Mouse (Mus musculus): ENCODE data around the gene Mgmt.

The Mgmt gene

DNA sequence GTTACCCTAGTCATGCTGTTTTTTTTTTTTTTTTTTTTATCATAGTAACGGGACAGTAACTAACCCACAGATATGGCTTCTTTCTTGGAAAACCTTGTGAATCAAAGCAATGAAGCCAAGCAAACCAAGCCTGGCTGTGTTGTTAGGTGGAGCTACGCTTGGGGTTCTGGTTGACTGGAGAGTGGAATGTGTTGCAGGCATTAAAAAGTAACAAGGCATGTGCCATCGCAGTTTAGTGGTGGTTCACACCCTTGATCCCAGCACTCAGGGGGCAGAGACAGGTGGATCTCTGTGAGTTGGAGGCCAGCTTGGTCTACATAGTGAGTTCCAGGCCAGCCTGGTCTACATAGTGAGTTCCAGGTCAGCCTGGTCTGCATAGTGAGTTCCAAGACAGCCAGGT, 39.0 kb downstream of the Mgmt start:
- no peaks in the 10 kb centered on the region for H3K36me3 ChIP-seq (ENCODE audit: control insufficient read depth, insufficient read depth, low read length, poor library complexity, severe bottlenecking)
- DNase-seq (ENCODE audit: low read depth, low spot score): no peak
- no peaks in the 10 kb centered on the region for H3K27me3 ChIP-seq (ENCODE audit: control insufficient read depth, insufficient read depth, low read length, poor library complexity, severe bottlenecking)

DNA sequence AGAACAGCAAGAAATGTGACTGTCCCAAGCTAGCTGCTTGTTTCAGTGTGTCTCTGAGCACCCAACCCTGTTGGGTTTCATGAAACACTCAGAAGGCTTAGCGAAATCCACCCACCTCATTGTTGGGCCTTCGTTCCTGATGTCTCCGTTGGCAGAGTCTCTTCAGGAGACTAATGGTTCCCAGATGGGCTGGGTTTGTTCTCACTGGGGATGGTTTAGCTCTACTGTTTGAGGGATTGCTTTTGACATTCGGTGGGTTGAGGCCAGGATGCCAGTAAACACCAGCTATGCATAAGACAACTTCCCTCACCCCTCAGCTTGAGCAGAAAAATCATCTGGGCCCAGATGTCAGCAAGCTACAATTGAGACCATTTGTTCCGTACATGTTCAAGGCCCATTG, 39.9 kb downstream of the Mgmt start:
- Histone ChIP-seq H3K27me3 (ENCODE audit: control insufficient read depth, insufficient read depth, low read length, poor library complexity, severe bottlenecking) (no peaks in the 10 kb centered on the region), H3K36me3 (ENCODE audit: control insufficient read depth, insufficient read depth, low read length, poor library complexity, severe bottlenecking) (no peaks in the 10 kb centered on the region)
- DNase-seq (ENCODE audit: low read depth, low spot score): no peak

DNA sequence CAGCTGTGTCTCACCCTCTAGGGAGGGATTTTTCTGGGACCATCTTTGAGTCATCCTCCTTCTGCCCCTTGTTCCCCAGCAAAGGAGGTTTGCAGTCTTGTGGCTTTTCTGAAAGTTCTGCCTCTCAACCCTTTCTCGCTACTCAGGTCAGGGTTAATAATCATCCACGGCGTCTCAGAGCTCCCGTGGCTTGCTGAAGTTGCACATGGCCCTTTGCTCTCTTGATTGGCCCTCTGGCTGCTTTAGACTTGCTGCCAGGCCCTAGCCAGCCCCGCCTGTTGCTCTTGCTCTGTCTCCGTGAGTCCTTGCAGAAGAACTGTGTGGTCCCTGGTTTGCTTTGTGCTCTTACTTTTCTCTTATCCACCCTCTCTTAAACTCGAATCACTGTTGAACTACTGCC, 40.4 kb downstream of the Mgmt start:
- Histone ChIP-seq H3K27me3 (ENCODE audit: control insufficient read depth, insufficient read depth, low read length, poor library complexity, severe bottlenecking) (no peaks in the 10 kb centered on the region), H3K36me3 (ENCODE audit: control insufficient read depth, insufficient read depth, low read length, poor library complexity, severe bottlenecking) (no peaks in the 10 kb centered on the region)

DNA sequence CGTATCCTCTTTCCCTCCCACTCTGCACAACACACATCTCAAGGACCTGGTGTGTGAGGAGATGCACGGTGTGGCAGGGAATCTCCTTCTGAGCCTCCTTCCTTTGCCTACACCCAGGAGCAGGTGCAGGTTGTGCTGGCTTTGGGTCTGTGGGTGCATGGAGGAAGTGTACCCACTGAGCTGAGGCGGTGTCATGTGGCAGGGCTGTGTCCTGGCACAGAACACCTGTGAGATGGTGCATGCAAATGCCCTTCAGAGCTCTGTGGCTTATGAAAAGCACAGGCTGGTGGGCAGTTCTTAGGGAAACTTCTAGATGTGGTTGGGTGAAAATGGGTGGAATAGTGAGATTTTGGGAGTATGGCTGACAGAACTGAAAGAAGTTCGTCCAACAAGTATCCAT, 44.0 kb downstream of the Mgmt start:
- Histone ChIP-seq H3K36me3 (ENCODE audit: control insufficient read depth, insufficient read depth, low read length, poor library complexity, severe bottlenecking) (no peaks in the 10 kb centered on the region), H3K27me3 (ENCODE audit: control insufficient read depth, insufficient read depth, low read length, poor library complexity, severe bottlenecking) (no peaks in the 10 kb centered on the region)
- peak; percentile 43 for DNase-seq (ENCODE audit: low read depth, low spot score)

More for the DNA sequence above, 40.4 kb downstream of the Mgmt start:
- no peak for DNase-seq (ENCODE audit: low read depth, low spot score)

DNA sequence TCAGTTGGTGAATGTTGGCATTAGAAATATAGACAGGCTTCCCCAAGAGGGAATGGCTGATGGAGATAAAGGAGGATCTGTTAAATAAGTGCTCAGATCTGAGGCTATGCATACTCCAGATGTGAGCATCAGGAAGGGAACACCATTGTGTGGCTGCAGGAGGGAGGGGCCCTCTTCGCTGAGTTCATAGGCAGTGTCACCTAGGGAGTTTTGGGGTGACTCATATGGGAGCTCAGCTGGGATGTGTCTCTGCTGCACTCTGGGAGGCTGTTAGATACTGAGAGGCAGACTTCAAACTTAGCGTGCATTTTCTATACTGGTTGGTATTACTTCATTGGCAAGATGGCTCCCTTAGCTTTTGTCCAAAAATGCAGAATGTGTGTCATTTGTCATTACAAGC, 48.0 kb downstream of the Mgmt start:
- Histone ChIP-seq H3K27me3 (ENCODE audit: control insufficient read depth, insufficient read depth, low read length, poor library complexity, severe bottlenecking) (no peaks in the 10 kb centered on the region), H3K36me3 (ENCODE audit: control insufficient read depth, insufficient read depth, low read length, poor library complexity, severe bottlenecking) (no peaks in the 10 kb centered on the region)
- DNase-seq (ENCODE audit: low read depth, low spot score): no peak

DNA sequence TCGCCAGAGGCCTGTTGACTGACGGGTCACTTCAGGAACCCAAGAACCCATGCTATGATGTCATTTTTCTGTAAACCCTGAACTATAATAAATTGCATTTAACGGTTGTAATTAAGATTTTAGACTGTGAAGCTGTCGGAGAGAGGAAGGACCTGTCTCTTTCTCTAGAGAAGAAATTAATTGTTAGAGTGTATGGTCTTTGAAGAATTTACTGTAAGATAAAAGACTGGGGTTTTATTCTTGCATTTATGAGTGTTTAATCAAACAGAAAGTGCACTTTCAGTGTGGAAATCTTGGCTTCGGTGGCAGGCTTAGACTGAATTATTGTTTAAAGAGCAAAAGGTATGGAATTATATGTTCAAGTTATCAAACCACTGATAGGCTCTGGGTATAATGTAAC, 49.5 kb downstream of the Mgmt start:
- Histone ChIP-seq H3K27me3 (ENCODE audit: control insufficient read depth, insufficient read depth, low read length, poor library complexity, severe bottlenecking) (no peaks in the 10 kb centered on the region), H3K36me3 (ENCODE audit: control insufficient read depth, insufficient read depth, low read length, poor library complexity, severe bottlenecking) (no peaks in the 10 kb centered on the region)
- no peak for DNase-seq (ENCODE audit: low read depth, low spot score)

DNA sequence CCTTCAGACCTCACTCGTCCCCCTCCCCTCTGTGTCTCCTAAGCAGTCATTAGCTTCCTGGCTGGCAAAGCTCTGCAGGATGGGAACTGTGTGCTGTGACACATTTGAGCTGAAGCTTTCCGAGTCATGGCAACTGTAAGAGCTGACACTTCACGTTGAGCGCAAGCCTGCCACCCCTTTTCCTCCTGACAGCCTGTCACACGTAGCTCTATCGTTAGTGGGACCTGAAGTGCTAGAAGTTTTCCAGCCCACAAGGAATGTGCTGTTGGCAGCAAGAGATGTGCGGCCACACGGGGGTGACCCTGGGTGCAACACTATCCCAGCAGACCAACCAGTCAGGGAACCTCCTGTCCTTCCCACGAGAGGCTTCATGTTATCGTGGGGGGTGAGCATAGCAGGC, 51.3 kb downstream of the Mgmt start:
- no peak for DNase-seq (ENCODE audit: low read depth, low spot score)
- no peaks in the 10 kb centered on the region for H3K36me3 ChIP-seq (ENCODE audit: control insufficient read depth, insufficient read depth, low read length, poor library complexity, severe bottlenecking)
- H3K27me3 ChIP-seq (ENCODE audit: control insufficient read depth, insufficient read depth, low read length, poor library complexity, severe bottlenecking): no peaks in the 10 kb centered on the region

DNA sequence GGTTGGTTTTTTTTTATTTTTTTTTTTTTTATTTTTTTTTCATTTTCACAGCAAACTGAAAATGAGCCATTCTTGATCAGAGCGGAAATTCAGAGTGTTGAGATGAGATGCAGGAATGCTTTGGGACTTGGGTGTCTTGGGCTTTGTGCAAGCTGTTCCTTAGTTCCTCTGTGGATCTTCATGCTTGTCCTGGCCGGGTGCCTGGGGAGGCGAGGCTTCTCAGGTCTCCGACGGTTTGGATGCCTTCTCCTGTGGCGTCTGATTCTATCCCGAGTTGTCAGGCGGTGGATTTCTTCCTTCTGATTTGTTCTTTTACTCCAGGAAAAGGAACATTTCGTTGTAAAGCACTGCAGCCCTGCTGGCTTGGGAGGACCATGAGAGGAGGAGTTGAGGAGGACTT, 51.7 kb downstream of the Mgmt start:
- no peaks in the 10 kb centered on the region for H3K36me3 ChIP-seq (ENCODE audit: control insufficient read depth, insufficient read depth, low read length, poor library complexity, severe bottlenecking)
- no peaks in the 10 kb centered on the region for H3K27me3 ChIP-seq (ENCODE audit: control insufficient read depth, insufficient read depth, low read length, poor library complexity, severe bottlenecking)
- DNase-seq (ENCODE audit: low read depth, low spot score): no peak

DNA sequence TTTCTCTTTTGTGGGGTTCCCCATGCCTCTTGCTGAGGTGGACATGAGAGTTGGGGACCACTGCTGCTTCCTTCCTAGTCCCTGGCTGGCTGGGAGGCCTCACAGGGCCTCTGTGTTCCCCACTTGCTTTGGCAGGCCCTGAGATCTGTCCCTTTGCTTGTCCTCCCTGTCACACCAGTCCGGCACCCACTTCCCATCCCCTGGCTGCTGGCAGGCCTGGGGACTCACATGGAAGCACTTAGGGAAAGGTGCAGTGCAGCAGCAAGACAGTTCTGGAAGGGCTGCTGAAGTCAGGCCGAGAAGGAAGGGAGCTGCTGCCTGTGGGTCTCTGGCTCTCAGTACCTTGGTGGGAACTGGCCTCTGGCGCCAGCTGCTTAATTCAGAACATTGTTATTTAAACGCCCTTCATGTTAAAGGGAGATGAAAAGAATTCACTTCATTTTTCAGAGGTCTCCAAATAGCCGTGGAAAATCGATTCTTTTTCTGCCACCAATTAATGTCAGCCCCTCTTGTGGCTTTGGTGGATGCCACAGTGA, 53.9 kb downstream of the Mgmt start:
- H3K36me3 ChIP-seq (ENCODE audit: control insufficient read depth, insufficient read depth, low read length, poor library complexity, severe bottlenecking): no peaks in the 10 kb centered on the region
- no peaks in the 10 kb centered on the region for H3K27me3 ChIP-seq (ENCODE audit: control insufficient read depth, insufficient read depth, low read length, poor library complexity, severe bottlenecking)
- no peak for DNase-seq (ENCODE audit: low read depth, low spot score)

DNA sequence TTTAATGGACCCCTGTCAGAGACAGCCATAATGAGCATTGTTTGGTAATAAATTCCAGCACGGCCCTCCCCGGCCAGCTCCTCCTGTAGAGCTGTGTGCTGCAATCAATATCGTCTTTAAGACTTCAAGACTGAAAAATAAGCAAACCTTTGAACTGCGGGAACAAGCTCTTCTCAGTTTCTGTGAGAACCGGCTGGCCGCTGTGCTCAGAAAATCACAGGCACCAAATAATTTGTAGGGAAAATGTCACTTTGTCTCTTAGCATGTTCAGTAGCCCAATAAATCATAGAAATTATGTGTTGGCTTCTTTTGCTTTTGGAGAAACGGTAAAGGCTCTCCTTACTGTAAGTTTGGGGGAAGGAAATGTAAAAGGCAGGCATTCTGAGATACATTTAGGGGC, 58.2 kb downstream of the Mgmt start:
- H3K36me3 ChIP-seq (ENCODE audit: control insufficient read depth, insufficient read depth, low read length, poor library complexity, severe bottlenecking): no peaks in the 10 kb centered on the region
- no peaks in the 10 kb centered on the region for H3K27me3 ChIP-seq (ENCODE audit: control insufficient read depth, insufficient read depth, low read length, poor library complexity, severe bottlenecking)
- no peak for DNase-seq (ENCODE audit: low read depth, low spot score)

DNA sequence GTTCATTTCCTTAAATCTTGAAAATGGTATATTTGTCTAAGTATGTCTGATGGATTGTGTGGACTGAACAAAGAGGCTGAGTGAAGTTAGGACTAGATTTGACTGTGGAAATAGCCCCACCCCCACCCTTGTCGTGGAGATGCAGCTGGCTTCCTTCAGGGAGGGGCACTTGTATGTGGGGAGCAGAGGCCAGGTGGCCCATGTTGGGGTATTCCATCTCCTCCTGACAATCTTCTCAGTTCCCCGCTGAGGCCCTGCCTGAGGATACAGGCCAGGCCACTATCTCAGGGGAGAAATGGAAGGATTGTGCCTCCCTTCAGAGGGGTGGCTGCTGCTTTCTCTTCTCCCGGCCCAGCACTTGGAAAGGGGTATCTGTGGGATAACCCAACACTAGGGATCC, 58.8 kb downstream of the Mgmt start:
- no peaks in the 10 kb centered on the region for H3K27me3 ChIP-seq (ENCODE audit: control insufficient read depth, insufficient read depth, low read length, poor library complexity, severe bottlenecking)
- H3K36me3 ChIP-seq (ENCODE audit: control insufficient read depth, insufficient read depth, low read length, poor library complexity, severe bottlenecking): no peaks in the 10 kb centered on the region
- DNase-seq (ENCODE audit: low read depth, low spot score): no peak

DNA sequence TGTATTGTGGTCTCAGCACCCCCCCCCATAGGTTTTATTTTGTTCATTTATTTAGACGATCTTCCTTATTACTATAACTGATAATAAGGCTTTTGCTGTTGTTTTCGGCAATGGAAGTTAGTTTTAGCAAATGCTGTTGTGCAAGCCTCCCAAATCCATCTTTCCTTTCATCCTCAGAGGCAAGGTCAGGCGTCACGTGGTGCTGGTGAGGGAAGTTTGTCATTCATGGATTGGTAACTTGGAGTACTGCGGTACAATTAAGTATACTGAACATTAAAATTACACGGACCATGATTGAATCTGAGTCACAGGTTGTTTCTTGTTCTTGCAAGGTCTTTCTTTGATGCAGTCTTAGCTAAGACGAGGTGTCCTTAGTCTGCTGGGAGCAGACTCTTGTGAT, 77.9 kb downstream of the Mgmt start:
- no peak for DNase-seq (ENCODE audit: low read depth, low spot score)
- no peaks in the 10 kb centered on the region for H3K36me3 ChIP-seq (ENCODE audit: control insufficient read depth, insufficient read depth, low read length, poor library complexity, severe bottlenecking)
- H3K27me3 ChIP-seq (ENCODE audit: control insufficient read depth, insufficient read depth, low read length, poor library complexity, severe bottlenecking): no peaks in the 10 kb centered on the region

DNA sequence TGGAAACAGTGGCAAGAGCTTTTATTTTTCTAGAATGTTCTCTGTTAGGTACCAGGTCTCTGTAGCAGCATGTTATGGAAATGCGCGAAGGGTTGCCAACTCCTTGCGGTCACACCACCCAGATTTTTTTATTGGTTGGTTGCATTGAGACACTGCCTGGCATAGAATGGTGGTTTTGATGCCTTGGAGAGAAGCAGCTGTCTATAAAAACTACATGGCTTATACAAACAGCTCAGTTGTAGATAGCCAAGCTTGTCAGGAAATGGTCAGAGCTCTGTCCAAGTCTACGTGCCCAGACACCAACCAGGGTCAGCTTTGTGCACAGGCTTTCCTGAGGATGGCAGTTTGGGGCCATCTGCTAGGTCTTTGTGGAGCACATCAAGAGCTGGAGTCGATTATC, 80.6 kb downstream of the Mgmt start:
- Histone ChIP-seq H3K36me3 (ENCODE audit: control insufficient read depth, insufficient read depth, low read length, poor library complexity, severe bottlenecking) (no peaks in the 10 kb centered on the region), H3K27me3 (ENCODE audit: control insufficient read depth, insufficient read depth, low read length, poor library complexity, severe bottlenecking) (no peaks in the 10 kb centered on the region)
- DNase-seq (ENCODE audit: low read depth, low spot score): no peak

DNA sequence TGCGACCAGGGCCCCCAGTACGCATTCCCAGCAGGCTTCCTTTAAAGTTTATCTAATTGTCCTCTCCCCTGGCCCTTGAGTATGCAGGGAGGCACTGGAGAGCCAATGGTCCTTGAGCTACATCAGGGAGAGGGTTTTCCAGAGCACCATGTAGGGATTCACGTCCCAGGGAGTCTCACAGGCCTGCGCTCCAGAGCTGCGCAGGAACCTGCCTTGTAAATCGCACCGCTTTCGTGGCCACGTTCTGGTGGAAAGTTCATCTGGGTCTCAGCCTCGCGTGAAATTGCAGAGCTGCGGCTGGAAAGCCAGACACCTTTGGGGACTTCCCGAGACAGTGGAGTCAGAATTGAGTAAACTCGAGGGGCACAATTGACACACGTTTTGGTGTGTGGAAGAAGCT, 103.0 kb downstream of the Mgmt start:
- no peak for DNase-seq (ENCODE audit: low read depth, low spot score)
- Histone ChIP-seq H3K27me3 (ENCODE audit: control insufficient read depth, insufficient read depth, low read length, poor library complexity, severe bottlenecking) (no peaks in the 10 kb centered on the region), H3K36me3 (ENCODE audit: control insufficient read depth, insufficient read depth, low read length, poor library complexity, severe bottlenecking) (no peaks in the 10 kb centered on the region)

DNA sequence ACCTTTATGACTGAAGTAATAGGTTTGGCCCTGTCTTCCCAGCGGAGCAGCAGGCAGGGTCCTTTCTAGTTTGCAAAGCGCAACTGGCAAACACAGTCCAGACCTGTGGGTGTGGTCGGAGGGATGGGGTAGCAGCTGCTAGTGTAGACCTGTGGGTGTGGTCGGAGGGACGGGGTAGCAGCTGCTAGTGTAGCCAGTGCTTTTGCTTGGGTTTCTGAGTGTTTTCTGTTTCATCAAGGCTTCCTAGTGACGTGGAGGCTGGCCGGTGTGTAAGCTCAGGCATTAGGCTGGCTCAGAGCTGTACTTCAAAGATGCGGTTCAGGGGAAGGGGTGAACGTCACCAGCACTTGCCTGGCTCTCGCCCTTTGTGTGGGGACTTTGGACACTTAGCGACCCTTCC, 106.3 kb downstream of the Mgmt start:
- DNase-seq (ENCODE audit: low read depth, low spot score): no peak
- no peaks in the 10 kb centered on the region for H3K36me3 ChIP-seq (ENCODE audit: control insufficient read depth, insufficient read depth, low read length, poor library complexity, severe bottlenecking)
- no peaks in the 10 kb centered on the region for H3K27me3 ChIP-seq (ENCODE audit: control insufficient read depth, insufficient read depth, low read length, poor library complexity, severe bottlenecking)

DNA sequence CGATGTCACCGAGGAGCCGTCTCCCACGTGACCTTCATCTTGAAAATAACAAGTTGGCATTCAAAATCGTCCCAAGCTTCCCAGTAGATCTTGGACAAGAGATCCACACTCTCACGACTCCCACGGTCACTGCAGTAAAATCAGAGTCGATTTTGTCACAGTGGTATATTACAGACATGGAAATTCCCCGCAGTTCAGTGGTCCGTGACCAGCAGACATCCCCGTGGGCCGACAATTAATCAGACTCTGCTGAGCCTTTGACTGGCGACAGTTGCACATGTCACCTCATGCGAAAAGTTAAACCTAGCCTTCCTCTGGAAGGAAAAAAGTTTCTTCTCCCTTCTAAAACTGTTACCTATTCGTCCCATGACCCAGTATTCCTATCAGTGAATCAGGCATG, 106.8 kb downstream of the Mgmt start:
- Histone ChIP-seq H3K36me3 (ENCODE audit: control insufficient read depth, insufficient read depth, low read length, poor library complexity, severe bottlenecking) (no peaks in the 10 kb centered on the region), H3K27me3 (ENCODE audit: control insufficient read depth, insufficient read depth, low read length, poor library complexity, severe bottlenecking) (no peaks in the 10 kb centered on the region)
- no peak for DNase-seq (ENCODE audit: low read depth, low spot score)
